Mouse (Mus musculus) layer of hippocampus, adult 9-10 months (tissue): ENCODE results near the gene Spag16.

Source experiments
- DNase-seq: peaks from one replicate; pipeline ENCODE4 v3.0.0; 2022; ENCODE audit warnings: low spot score

Gene Spag16

GRCm38 (mm10) chr1:70442209-70443080, 615.7 kb downstream of the Spag16 start:
- DNase-seq = no peak

GRCm38 (mm10) chr1:70479864-70480263, 653.1 kb downstream of the Spag16 start:
- DNase-seq = no peak

GRCm38 (mm10) chr1:70518918-70519317, 692.1 kb downstream of the Spag16 start:
- no peak for DNase-seq

- no peak for DNase-seq
Observed at GRCm38 (mm10) chr1:70527134-70527533, 700.4 kb downstream of the Spag16 start.

- DNase-seq = no peak
Observed at GRCm38 (mm10) chr1:70529771-70530170, 703.0 kb downstream of the Spag16 start.

- DNase-seq = no peak
Observed at GRCm38 (mm10) chr1:70551839-70552238, 725.1 kb downstream of the Spag16 start.

- no peak for DNase-seq
Observed at GRCm38 (mm10) chr1:70621805-70622204, 795.0 kb downstream of the Spag16 start.

GRCm38 (mm10) chr1:70624803-70625460, 798.2 kb downstream of the Spag16 start:
- DNase-seq = no peak

GRCm38 (mm10) chr1:70652719-70653118, 825.9 kb downstream of the Spag16 start:
- no peak for DNase-seq

- no peak for DNase-seq
Observed at GRCm38 (mm10) chr1:70692529-70692928, 865.8 kb downstream of the Spag16 start.

- peak; percentile 7 for DNase-seq
Observed at GRCm38 (mm10) chr1:70700270-70700669, 873.5 kb downstream of the Spag16 start.

GRCm38 (mm10) chr1:70703934-70704333, 877.2 kb downstream of the Spag16 start:
- DNase-seq = no peak

- DNase-seq = no peak
Observed at GRCm38 (mm10) chr1:70705821-70706220, 879.1 kb downstream of the Spag16 start.

- no peak for DNase-seq
Observed at GRCm38 (mm10) chr1:70725045-70725444, 898.3 kb downstream of the Spag16 start.

- DNase-seq = peak; percentile 8
Observed at GRCm38 (mm10) chr1:70725655-70726066, 898.9 kb downstream of the Spag16 start, which contains the start of gene Vwc2l. TSS of gene Vwc2l (plus strand) at chr1:70725715.
